Mouse (Mus musculus) heart, postnatal 0 days (tissue): Measurements from ENCODE around the gene Sema5a. TPM values are rescaled to one million over a fixed set of nuclear protein-coding genes. Genes with fewer than 3 reads are reported as not detected.

ENCODE experiments used
- ATAC-seq: fragments of 200-750 bp; cut with Nextera tagmentation; 2 replicates; pipeline ENCODE4 v1.8.0; 2017; ENCODE audit warnings: low read depth, moderate number of reproducible peaks, moderate library complexity; ENCODE audit not compliant: insufficient read depth
- DNase-seq: peaks from one replicate; pipeline ENCODE4 v3.0.0-alpha.2; 2016; ENCODE audit warnings: low spot score
- H3K27ac ChIP-seq: fragments of 300-500 bp; sonication (generic); 2 replicates; pipeline ENCODE4 v1.5.1; 2014; ENCODE audit warnings: low read depth, mild to moderate bottlenecking
- H3K27me3 ChIP-seq: fragments of 300-500 bp; sonication (generic); 2 replicates; pipeline ENCODE4 v1.6.1; 2014; ENCODE audit warnings: low read length, mixed read lengths; ENCODE audit not compliant: control insufficient read depth, insufficient read depth
- H3K36me3 ChIP-seq: fragments of 300-500 bp; sonication (generic); replicated peaks from 2 replicates; pipeline ENCODE4 v1.6.1; 2014; ENCODE audit warnings: low read length, mixed read lengths; ENCODE audit not compliant: control insufficient read depth, insufficient read depth
- H3K4me1 ChIP-seq: fragments of 300-500 bp; sonication (generic); 2 replicates; pipeline ENCODE4 v1.6.1; 2014; ENCODE audit warnings: antibody characterized with exemption; ENCODE audit not compliant: control insufficient read depth, insufficient read depth
- H3K4me2 ChIP-seq: fragments of 300-500 bp; sonication (generic); 2 replicates; pipeline ENCODE4 v1.6.1; 2014; ENCODE audit warnings: low read depth, mild to moderate bottlenecking, low read length, moderate library complexity
- H3K4me3 ChIP-seq: fragments of 300-500 bp; sonication (generic); 2 replicates; pipeline ENCODE4 v1.5.1; 2014; ENCODE audit warnings: low read depth, low read length
- H3K9ac ChIP-seq: fragments of 300-500 bp; sonication (generic); replicated peaks from 2 replicates; pipeline ENCODE4 v1.6.1; 2014; ENCODE audit warnings: low read depth, low read length, mixed read lengths
- H3K9me3 ChIP-seq: fragments of 300-500 bp; sonication (generic); replicated peaks from 2 replicates; pipeline ENCODE4 v1.6.1; 2016; ENCODE audit warnings: low read length; ENCODE audit not compliant: control insufficient read depth
- CTCF ChIP-seq: IDR thresholded peaks from 2 replicates; pipeline ENCODE4 v1.5.1; 2016; ENCODE audit warnings: antibody characterized with exemption, control low read depth, low read depth
- EP300 ChIP-seq: IDR thresholded peaks from 2 replicates; pipeline ENCODE4 v1.6.1; 2016; ENCODE audit warnings: antibody characterized with exemption, low read depth
- WGBS: fragments of 180-500 bp; shearing (Covaris S2); extraction: QIAGEN DNeasy Blood & Tissue Kit; methylation state at CpG from one replicate; pipeline ENCODE4 v1.1.7; 2014; 5-methylcytosine and 5-hydroxymethylcytosine counted together
- polyA plus RNA-seq: library from polyadenylated mRNA; unstranded; fragments of >200 nt; fragmentation: Nextera tagmentation; extraction: Ambion mirVana; gene quantifications from 2 replicates; pipeline ENCODE4 v1.2.1, GENCODE M21; 2015
- total RNA-seq: library from RNA; depleted of rRNA; stranded (reverse); fragments of >200 nt; gene quantifications from 2 replicates; pipeline ENCODE4 v1.2.3, GENCODE M21; 2014; ENCODE audit warnings: low replicate concordance

Gene Sema5a
- total and polyA plus RNA-seq, 2 experiments from 2014 or later: 3.7 to 11.5 TPM

DNA sequence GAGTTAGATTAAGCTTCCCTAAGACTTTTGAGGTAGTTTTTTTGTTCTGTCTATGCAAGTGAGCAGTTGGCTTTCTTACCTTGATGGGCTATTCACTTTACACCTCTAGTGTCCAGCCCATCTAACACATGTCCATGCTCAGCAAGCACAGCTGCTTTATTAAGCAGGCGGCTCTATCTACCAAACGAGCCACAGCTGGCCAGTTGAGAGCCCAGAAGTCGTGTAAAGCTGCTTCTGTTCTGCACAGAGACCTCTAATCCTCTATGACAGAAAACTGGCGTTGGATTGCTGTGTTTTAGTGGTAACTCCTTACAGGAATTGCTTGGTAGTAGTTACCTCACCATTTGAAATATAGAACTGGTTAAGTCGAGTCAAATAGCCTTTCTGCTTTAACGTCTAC lies 126.8 kb downstream of the Sema5a start:
- DNase-seq: no peak
- Histone ChIP-seq H3K27ac (no peak overlapping the region), H3K36me3 (no peaks in the 10 kb centered on the region), H3K27me3 (no peaks in the 10 kb centered on the region), H3K4me1 (no peaks in the 10 kb centered on the region), H3K4me2 (no peak overlapping the region), H3K4me3 (no peak overlapping the region), H3K9me3 (no peaks in the 10 kb centered on the region), H3K9ac (no peak overlapping the region)
- no peak for TF ChIP-seq CTCF
- TF ChIP-seq EP300: no peak
- WGBS: 62% methylated on average over 6 of the region's 6 CpGs
- no peak for ATAC-seq

DNA sequence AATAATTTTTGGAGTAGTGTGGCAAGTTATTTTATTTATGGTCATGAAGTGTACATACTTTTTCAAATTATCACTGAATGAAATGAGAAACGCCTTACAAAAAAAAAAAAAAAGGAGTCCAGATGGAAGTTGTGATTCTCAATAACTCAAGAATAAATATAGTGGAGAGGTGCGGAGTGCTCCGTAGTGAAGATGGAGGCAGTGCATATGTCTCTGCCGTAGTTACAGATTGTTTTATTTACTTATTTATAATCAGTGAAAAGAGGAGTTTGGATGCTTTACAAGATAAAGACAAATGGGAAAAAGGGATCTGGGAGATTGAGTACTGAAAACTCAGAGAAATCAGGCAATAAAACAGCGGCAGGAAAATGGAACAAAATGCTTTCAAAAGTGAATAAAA lies 131.7 kb downstream of the Sema5a start:
- whole genome bisulfite sequencing: 82% methylated on average over 5 of the region's 5 CpGs
- Histone ChIP-seq H3K36me3 (no peaks in the 10 kb centered on the region), H3K27me3 (no peaks in the 10 kb centered on the region), H3K9me3 (no peaks in the 10 kb centered on the region), H3K27ac (no peak overlapping the region), H3K4me1 (no peaks in the 10 kb centered on the region), H3K4me2 (no peak overlapping the region), H3K4me3 (no peak overlapping the region), H3K9ac (no peak overlapping the region)
- DNase-seq (no peak), ATAC-seq (no peak)
- TF ChIP-seq EP300 (no peak), CTCF (no peak)

DNA sequence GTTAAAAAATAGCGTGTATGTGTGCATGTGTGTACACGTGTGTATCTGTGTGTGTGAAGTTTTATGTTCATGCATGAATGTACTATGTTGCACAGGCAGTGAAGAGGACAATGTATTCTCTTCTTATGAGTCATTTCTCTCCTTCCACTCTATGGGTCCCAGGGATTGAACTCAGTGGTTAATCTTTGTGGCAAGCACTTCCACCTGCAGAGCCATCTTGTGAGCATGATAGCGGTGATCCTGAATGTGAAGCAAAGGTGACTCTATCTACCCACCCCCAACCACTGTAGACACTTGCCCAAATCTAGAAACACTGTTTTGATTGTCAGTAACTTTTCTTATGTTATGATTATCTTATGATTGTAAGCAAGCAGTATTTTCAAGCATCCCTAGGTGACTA lies 133.2 kb downstream of the Sema5a start:
- ATAC-seq (no peak), DNase-seq (no peak)
- WGBS: 91% methylated on average over 3 of the region's 3 CpGs
- Histone ChIP-seq H3K4me3 (no peak overlapping the region), H3K4me2 (no peak overlapping the region), H3K9ac (no peak overlapping the region), H3K4me1 (no peaks in the 10 kb centered on the region), H3K27me3 (no peaks in the 10 kb centered on the region), H3K27ac (no peak overlapping the region), H3K36me3 (no peaks in the 10 kb centered on the region), H3K9me3 (no peaks in the 10 kb centered on the region)
- TF ChIP-seq CTCF (no peak), EP300 (no peak)

DNA sequence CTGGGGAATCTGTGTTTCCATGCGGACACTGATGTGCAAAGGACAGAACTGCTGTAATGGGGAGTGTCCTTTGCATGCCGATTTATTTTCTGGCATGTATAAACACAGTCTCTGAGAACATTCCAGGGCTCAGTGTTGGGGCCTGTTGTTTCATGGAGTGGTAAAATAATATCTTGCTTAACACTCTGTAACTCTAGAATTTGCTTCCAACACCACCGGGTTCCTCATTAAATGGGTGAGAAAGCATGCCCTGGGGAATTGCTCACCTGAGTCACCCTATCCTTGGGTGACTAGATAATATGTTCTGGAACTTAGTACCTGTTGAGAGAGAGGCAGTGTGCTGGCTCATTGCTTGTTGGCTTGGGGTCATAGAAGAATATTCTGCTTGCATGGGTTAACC lies 135.7 kb downstream of the Sema5a start:
- H3K4me3 ChIP-seq: no peak overlapping the region
- H3K27me3 ChIP-seq: no peaks in the 10 kb centered on the region
- TF ChIP-seq CTCF (no peak), EP300 (no peak)
- ATAC-seq (no peak), DNase-seq (no peak)
- no peaks in the 10 kb centered on the region for H3K9me3 ChIP-seq
- H3K4me1 ChIP-seq: no peaks in the 10 kb centered on the region
- H3K4me2 ChIP-seq: no peak overlapping the region
- 79% methylated on average over 3 of the region's 3 CpGs for WGBS
- no peaks in the 10 kb centered on the region for H3K36me3 ChIP-seq
- H3K9ac ChIP-seq: no peak overlapping the region
- no peak overlapping the region for H3K27ac ChIP-seq

DNA sequence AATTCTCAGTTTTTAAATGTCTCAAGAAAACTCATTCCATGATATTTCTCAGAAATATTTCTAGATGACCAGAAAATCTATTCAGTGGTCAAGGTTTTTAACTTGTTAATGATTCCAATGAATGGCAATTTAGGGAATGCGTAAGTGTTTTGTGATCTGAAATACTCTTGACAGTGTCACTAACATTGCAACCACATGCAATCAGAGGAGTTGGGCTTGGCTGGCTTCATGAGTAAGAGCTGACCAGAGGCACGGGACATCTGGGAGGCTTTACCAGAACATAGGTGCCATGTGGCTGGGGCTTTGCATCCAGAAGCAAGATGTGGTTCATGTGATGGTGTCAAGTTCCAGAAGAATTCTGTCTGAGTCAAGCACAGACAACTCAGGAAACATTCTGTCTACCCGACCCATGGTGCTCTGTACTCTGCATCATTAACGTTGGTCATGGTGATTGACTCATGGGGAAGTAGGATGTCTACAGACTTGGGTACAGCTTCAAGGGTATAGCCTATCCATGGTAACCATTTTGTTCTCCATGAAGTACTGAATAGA lies 138.4 kb downstream of the Sema5a start:
- ATAC-seq: no peak
- DNase-seq: no peak
- WGBS: 90% methylated on average over 4 of the region's 4 CpGs
- no peak for TF ChIP-seq CTCF
- no peak for TF ChIP-seq EP300
- H3K27me3 ChIP-seq: no peaks in the 10 kb centered on the region
- H3K36me3 ChIP-seq: no peaks in the 10 kb centered on the region
- no peak overlapping the region for H3K9ac ChIP-seq
- no peak overlapping the region for H3K4me3 ChIP-seq
- H3K4me1 ChIP-seq: no peaks in the 10 kb centered on the region
- no peaks in the 10 kb centered on the region for H3K9me3 ChIP-seq
- H3K4me2 ChIP-seq: no peak overlapping the region
- H3K27ac ChIP-seq: no peak overlapping the region

DNA sequence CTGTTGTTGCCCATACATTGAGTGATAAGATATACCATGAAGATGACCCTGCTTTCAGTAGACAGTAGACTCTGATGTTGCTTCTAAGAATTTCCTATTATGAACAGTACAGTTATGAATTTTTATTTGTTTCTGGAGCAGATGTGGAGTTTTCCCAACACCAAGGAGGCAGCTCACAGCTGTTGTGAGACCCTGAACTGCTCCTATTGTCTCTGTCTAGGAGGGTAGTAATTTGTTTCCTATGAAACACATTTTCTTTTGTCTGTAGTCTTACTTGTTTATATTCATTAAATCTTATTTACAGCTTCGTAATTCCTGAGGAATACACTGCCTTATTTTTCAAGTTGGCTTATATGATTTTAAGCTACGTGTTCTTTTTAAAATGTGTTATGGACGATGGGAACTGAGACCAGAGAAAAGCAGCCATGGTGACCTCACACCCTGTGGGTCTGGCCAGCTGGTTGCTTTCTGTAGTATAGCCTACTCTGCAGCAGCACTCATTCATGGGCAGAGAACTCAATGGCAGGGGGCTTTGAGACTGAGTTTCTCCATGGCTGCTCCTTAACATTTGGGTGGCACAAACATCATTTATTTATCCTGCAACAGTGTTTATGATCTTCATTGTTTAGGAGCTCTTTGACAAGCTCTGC lies 151.8 kb downstream of the Sema5a start:
- DNase-seq: no peak
- WGBS: 89% methylated on average over 3 of the region's 3 CpGs
- Histone ChIP-seq H3K27me3 (no peaks in the 10 kb centered on the region), H3K4me3 (no peak overlapping the region), H3K9ac (no peak overlapping the region), H3K36me3 (no peaks in the 10 kb centered on the region), H3K9me3 (no peaks in the 10 kb centered on the region), H3K4me1 (no peaks in the 10 kb centered on the region), H3K4me2 (no peak overlapping the region), H3K27ac (no peak overlapping the region)
- no peak for ATAC-seq
- TF ChIP-seq EP300 (no peak), CTCF (no peak)
